Mouse (Mus musculus) CD8-positive naive resting alpha-beta T cell, adult 2 months (primary cell): ENCODE measurements at regions not wholly inside any gene's neighbourhood (a gene's known extent, or its start where the extent isn't known, plus 50 kb on each side); places are given as distances from the start of the nearest gene placed in this dataset.

Experiments
- DNase-seq, 2 experiments: peaks; one replicate each; pipeline ENCODE4 v3.0.0; 2022; ENCODE audit warnings: low read depth in 2 of 2, low spot score in 2 of 2

DNA sequence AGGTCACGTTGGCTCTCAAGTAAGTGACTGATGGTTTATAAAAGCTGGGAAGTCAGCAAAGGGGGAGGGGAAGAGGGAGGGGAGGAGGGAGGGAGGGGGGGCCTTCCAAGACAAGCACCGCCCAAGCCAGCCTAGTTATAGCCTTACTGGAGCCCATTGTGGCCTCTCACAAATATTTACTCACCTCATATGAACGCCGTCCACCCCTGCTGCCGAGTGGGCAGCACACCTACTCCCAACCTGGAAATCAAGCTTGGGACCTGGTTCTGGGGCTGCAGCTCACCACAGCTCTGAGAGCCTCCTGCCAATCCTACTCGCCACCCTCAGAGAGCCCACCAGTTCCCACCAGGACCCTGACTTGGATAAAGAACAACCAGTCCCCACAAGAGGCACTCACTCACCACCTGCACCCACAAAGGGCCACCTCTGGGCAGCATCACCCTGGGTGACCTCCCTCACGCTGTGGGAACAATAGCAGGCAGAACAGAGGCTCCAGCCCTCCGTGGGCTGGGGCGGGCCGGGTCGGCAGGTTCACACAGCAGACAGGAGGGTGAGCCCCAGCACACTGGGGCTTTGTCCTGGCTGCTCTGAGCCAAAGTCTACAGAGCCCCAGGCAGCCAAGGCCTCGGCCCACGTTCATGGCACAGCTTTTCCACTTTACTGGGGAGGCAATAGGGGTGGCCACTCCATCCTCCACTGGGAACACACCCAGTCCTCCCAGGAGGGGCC, 171.8 kb downstream of the Bcl11b start:
- no peak for DNase-seq

DNA sequence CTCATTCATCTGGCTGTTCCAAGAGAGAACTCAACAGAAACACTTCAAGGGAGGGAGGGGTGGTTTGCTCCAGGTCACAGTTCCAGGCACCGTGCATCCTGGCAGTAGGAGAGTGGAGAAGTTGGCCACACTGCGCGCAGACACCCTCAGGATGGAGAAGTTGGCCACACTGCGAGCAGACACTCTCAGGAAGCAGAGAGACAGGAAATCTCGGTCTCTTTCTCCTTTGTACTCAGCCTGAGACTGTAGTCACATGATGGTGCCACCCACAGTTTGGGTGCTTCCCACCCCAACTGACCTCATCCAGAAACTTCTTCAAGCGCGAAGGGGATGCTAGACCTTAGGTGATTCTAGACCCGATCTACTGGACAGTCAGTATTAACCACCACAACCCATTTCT, 170.4 kb downstream of the Bcl11b start:
- DNase-seq = peak in 1 of 2 experiments; percentile 18

DNA sequence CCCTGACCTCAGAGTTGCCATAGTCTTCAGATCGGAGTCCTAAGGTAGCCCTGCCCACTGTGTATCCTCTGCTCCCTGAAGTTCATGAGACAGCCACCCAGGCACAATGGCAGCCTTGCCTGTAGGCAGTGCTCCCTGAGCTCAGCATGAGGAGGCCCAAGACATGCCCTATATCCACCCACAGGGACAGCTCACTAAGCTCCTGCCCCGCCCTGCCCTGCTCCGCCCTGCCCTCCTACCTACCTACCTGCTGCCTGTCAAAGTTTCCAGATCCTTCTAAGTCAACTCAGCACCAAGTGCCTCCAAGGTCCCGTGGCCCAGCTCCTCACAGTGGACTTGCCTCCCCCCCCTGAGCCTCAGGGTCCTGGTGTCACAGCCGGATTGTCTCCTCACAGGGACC, 168.9 kb downstream of the Bcl11b start:
- no peak for DNase-seq

DNA sequence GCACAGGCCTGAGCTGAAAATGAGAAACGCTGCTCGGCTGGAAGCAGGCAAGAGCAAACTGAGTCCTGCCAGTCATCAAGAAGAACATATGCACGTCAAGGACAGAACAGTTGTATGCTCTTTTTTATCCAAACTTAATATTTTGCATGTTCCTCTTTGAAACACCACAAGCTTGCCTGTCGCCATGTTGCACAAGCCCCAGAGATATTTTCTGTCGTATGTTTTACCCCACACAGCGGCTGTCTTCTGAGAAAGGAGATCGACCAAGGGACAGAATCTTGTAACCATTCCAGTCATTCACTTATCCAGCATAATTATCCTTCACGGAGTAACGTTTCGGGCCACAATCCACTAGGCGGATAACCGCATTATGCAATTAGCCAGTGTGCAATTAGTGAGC, 165.7 kb downstream of the Bcl11b start:
- no peak for DNase-seq

DNA sequence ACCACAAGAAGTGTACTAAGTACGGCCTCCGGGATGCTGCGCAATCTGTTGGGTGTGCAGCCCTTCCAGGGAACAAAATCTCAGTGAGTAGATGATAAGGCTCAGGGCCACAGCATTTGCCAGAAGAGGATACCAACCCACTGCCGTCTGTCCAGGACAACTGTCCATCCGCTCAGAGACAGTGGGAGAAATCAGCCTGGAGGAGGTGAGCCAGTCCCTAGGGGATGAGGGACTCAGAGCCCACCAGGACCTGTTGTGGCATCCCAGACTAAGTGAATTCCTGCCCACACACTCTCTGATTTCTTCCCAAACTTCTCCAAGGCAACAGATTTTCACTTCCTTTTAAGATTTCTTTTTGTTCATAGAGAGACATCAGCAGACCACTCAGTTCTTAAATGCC, 158.8 kb downstream of the Bcl11b start:
- DNase-seq = no peak

DNA sequence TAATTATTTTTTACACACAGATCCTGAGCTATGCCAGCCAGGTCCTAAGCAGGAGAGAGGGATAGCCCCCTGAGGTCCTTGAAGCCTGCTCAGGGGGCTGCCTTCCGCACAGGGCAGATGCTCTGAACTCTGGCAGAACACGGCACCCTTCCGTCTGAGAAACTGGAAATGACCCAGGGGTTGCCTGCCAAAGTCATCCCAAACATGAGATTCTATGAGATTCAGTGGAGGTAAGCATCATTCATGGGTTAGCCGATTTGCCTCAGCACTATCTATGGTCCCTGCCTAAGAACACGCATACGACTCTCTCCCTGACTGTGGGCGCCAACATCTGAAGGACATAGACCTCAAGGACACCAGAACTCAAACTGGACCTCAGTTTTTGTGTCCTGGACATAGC, 152.8 kb downstream of the Bcl11b start:
- DNase-seq = no peak

DNA sequence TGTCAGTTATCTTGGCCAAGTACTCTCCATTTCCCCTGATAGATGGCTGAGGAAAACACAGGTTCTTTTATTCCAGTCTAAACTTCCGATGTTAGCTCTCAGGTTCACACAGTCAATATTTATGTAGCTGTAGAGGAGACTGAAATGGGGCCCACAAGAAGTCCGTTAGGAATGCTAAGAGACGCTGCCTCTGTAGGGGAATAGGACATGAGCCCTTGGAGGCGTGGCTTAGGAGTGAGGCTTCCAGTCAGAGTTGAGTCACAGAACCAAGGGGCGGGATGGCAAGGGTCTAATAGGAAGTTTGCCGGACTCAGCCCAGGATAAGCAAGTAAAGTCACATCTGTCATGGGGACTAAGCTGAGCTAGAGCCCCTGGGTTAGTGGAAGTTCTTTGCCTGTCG, 150.5 kb downstream of the Bcl11b start:
- DNase-seq = no peak

DNA sequence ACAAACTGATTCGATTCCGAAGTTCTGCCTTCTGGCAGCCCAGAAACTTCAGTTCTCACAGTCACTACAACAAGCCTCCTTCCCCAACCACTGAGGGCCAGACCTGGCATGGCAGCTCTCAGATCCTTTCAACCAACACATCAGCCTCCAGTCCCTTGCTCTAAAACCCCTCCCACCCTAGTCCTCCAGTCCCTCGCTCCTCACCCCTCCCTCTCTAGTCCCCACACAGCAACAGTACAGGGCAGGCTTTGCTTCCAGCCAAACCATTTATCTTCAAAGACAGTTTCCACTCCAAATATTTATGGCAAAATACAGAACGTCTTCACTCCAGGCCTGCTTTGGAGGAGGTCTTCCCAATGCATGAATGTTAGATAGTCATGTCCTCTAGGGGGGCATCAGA, 147.9 kb downstream of the Bcl11b start:
- DNase-seq = no peak

DNA sequence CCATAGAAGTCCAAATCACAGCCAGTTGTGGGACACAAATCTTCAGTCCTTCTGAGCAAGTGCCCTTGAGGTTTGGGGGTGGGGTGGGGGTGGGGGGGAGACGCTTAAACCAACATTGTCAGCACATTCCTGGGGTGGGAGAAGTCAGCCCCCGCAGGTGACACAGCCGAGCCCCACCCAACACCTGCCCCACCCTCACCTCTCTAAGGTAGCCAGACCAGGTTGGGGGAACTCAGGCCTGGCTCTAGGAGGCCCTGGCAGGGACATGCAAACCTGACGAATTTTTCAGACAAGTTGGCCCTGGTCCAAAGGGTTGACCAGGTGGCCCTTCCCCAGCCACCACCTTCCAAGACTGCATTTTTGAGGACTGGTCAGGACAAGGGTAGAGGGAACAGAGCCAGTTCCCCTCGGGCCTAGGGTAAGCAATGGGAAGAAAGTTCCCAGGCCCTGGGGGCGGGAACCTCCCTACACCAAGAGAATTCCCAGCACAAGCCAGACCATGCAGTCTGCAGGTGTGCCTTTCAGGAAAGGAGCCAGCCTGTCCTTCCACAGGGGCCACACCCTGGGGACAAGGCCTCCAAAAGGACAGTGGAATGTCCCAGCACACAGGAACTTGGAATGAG, 146.9 kb downstream of the Bcl11b start:
- no peak for DNase-seq

DNA sequence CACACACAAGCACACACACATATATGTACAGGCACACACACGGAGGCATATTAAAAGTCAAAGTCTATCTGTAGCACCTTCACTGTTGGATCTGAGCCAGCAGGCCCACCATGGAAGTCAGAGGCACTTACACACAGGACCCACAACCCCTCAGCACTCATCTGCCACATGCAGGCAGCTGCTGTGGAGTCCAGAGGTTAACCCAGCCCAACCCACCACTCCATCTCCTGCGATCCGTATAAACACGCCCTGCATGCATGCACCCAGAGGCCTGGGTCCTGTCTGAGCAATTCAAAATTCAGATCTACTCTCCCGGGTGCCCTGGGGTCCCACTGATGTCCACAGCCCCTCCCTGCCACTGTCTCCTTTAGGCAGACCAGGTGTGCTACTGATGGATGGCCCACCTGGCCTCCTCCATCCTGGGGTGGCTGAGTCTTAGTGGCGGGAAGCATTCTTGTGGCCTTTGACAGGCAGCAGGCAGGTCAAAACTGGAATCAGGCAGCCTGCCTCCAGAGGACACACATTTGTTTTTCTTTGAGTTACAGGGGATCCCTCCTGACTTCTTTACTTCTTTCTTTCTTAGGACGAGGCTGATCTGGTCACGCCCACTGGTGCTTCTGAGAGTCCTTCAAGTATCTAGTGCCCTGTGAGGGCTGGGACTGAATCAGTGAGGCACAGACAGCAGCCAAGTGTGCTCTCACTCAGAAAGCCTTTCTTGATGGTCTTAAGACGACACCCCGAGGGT, 144.7 kb downstream of the Bcl11b start:
- no peak for DNase-seq

DNA sequence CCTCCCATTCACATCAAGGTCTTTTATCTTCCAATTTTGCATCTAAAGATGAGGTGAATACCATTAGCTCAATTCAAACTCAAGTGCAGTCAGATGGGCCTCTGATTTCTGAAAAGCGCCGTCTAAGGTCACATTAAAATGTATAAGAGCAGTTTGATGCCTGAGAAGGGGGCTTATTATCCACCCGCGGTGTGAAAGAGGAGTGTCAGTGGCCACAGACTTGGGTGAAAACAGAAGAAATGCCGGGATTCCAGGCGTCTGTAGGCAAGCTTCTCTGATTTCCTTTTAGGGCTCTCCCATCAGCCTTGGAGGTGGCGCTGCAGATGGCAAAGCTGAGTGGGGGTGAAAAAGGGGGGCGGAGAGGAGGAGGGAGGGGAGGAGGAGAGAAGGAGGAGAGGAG, 143.7 kb downstream of the Bcl11b start:
- DNase-seq = no peak

DNA sequence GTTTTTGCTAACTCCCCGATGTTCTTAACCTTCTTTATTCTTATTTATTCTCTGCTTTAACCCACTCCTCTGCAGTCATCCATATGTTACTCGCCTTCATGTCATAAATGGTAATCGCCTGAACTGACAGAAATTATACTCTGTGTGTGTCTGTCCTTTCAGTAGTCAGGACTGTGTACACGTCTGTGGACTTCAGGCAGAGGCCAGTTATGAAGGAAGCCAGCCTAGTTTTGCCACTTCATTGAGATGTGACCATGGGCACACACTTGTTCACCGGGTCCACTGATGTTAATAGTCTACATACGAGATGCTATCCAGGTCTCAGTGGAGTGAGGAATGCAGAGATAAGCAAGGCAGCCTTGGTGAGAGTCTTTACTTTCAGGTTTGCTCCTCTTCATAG, 143.0 kb downstream of the Bcl11b start:
- DNase-seq = no peak
